Mouse (Mus musculus) liver, postnatal 0 days (tissue): ENCODE measurements at regions not wholly inside any gene's neighbourhood (a gene's known extent, or its start where the extent isn't known, plus 50 kb on each side); places are given as distances from the start of the nearest gene placed in this dataset.

Experiments
- ATAC-seq: fragments of 200-750 bp; cut with Nextera tagmentation; 2 replicates; pipeline ENCODE4 v1.8.0; 2017; ENCODE audit warnings: mild to moderate bottlenecking, moderate library complexity
- DNase-seq: peaks from one replicate; pipeline ENCODE4 v3.0.0-alpha.2; 2016
- H3K27ac ChIP-seq: fragments of 300-500 bp; sonication (generic); 2 replicates; pipeline ENCODE4 v1.5.1; 2014; ENCODE audit warnings: antibody characterized with exemption, moderate library complexity, mild to moderate bottlenecking, low read depth
- H3K27me3 ChIP-seq: fragments of 300-500 bp; sonication (generic); 2 replicates; pipeline ENCODE4 v1.6.1; 2014; ENCODE audit warnings: low read length, control low read depth, mixed read lengths; ENCODE audit not compliant: insufficient read depth
- H3K36me3 ChIP-seq: fragments of 300-500 bp; sonication (generic); replicated peaks from 2 replicates; pipeline ENCODE4 v1.6.1; 2014; ENCODE audit warnings: mild to moderate bottlenecking, control low read depth, low read length, moderate library complexity, mixed read lengths; ENCODE audit not compliant: insufficient read depth
- H3K4me1 ChIP-seq: fragments of 300-500 bp; sonication (generic); 2 replicates; pipeline ENCODE4 v1.6.1; 2014; ENCODE audit warnings: antibody characterized with exemption, mild to moderate bottlenecking, control low read depth; ENCODE audit not compliant: insufficient read depth
- H3K4me2 ChIP-seq: fragments of 300-500 bp; sonication (generic); 2 replicates; pipeline ENCODE4 v1.6.1; 2014; ENCODE audit warnings: low read depth, mild to moderate bottlenecking, low read length, moderate library complexity, mixed read lengths
- H3K4me3 ChIP-seq: fragments of 300-500 bp; sonication (generic); 2 replicates; pipeline ENCODE4 v1.5.1; 2014; ENCODE audit warnings: low read depth, low read length
- H3K9ac ChIP-seq: fragments of 300-500 bp; sonication (generic); replicated peaks from 2 replicates; pipeline ENCODE4 v1.6.1; 2014; ENCODE audit warnings: mild to moderate bottlenecking, moderate library complexity
- H3K9me3 ChIP-seq: fragments of 300-500 bp; sonication (generic); 2 replicates; pipeline ENCODE4 v1.6.1; 2016; ENCODE audit warnings: mild to moderate bottlenecking, control low read depth, low read length, mixed read lengths
- CTCF ChIP-seq: sonication (generic); IDR thresholded peaks from 2 replicates; pipeline ENCODE4 v1.5.1; 2016; ENCODE audit warnings: antibody characterized with exemption, low read depth
- EP300 ChIP-seq: IDR thresholded peaks from 2 replicates; pipeline ENCODE4 v1.6.1; 2016; ENCODE audit warnings: antibody characterized with exemption, low read depth, mild to moderate bottlenecking
- WGBS: fragments of 180-500 bp; shearing (Covaris S2); extraction: QIAGEN DNeasy Blood & Tissue Kit; methylation state at CpG from one replicate; pipeline ENCODE4 v1.1.7; 2014; ENCODE audit not compliant: insufficient replicate concordance; 5-methylcytosine and 5-hydroxymethylcytosine counted together

GRCm38 (mm10) chr16:79585745-79586144, 494.8 kb upstream of the Tmprss15 start:
- no peak overlapping the region for H3K4me3 ChIP-seq
- no peaks in the 10 kb centered on the region for H3K27me3 ChIP-seq
- no peaks in the 10 kb centered on the region for H3K4me1 ChIP-seq
- no peaks in the 10 kb centered on the region for H3K9me3 ChIP-seq
- TF ChIP-seq CTCF (no peak), EP300 (no peak)
- DNase-seq (no peak), ATAC-seq (no peak)
- H3K36me3 ChIP-seq: no peaks in the 10 kb centered on the region
- H3K27ac ChIP-seq: no peak overlapping the region
- no peak overlapping the region for H3K4me2 ChIP-seq
- no peak overlapping the region for H3K9ac ChIP-seq

- ATAC-seq (no peak), DNase-seq (no peak)
- Histone ChIP-seq H3K9me3 (0 out of 2 replicates have a peak, but pooled peaks cover 2% of the 10 kb centered on the region), H3K4me3 (no peak overlapping the region), H3K27me3 (no peaks in the 10 kb centered on the region), H3K9ac (no peak overlapping the region), H3K27ac (no peak overlapping the region), H3K4me2 (no peak overlapping the region), H3K36me3 (no peaks in the 10 kb centered on the region), H3K4me1 (no peaks in the 10 kb centered on the region)
- TF ChIP-seq CTCF (no peak), EP300 (no peak)
- WGBS: 56% methylated on average over 2 of the region's 2 CpGs
These were observed 480.0 kb upstream of the Tmprss15 start for GRCm38 (mm10) chr16:79570867-79571266.

- Histone ChIP-seq H3K36me3 (no peaks in the 10 kb centered on the region), H3K4me1 (no peaks in the 10 kb centered on the region), H3K27me3 (no peaks in the 10 kb centered on the region), H3K9me3 (no peaks in the 10 kb centered on the region), H3K27ac (no peak overlapping the region), H3K4me2 (no peak overlapping the region), H3K4me3 (no peak overlapping the region), H3K9ac (no peak overlapping the region)
- ATAC-seq: no peak
- TF ChIP-seq CTCF: no peak
- TF ChIP-seq EP300: no peak
- WGBS: 67% methylated on average over 2 of the region's 2 CpGs
- DNase-seq: no peak
These were observed 443.5 kb upstream of the Tmprss15 start for GRCm38 (mm10) chr16:79534370-79534769.

- TF ChIP-seq CTCF (no peak), EP300 (no peak)
- ATAC-seq (no peak), DNase-seq (no peak)
- 65% methylated on average over 3 of the region's 3 CpGs for WGBS
- Histone ChIP-seq H3K4me1 (no peaks in the 10 kb centered on the region), H3K4me3 (no peak overlapping the region), H3K27me3 (no peaks in the 10 kb centered on the region), H3K9me3 (no peaks in the 10 kb centered on the region; the same call in 1 of the 2 replicates), H3K27ac (no peak overlapping the region), H3K4me2 (no peak overlapping the region), H3K36me3 (no peaks in the 10 kb centered on the region), H3K9ac (no peak overlapping the region)
These were observed 401.6 kb upstream of the Tmprss15 start for GRCm38 (mm10) chr16:79492493-79492892.

GRCm38 (mm10) chr16:79450871-79451270, 360.0 kb upstream of the Tmprss15 start:
- H3K27me3 ChIP-seq: no peaks in the 10 kb centered on the region
- WGBS: 69% methylated on average over 2 of the region's 2 CpGs
- no peaks in the 10 kb centered on the region for H3K4me1 ChIP-seq
- no peak overlapping the region for H3K4me3 ChIP-seq
- H3K27ac ChIP-seq: no peak overlapping the region
- DNase-seq (no peak), ATAC-seq (no peak)
- H3K9ac ChIP-seq: no peak overlapping the region
- no peak for TF ChIP-seq EP300
- TF ChIP-seq CTCF: no peak
- H3K4me2 ChIP-seq: no peak overlapping the region
- H3K36me3 ChIP-seq: no peaks in the 10 kb centered on the region
- no peaks in the 10 kb centered on the region for H3K9me3 ChIP-seq

GRCm38 (mm10) chr16:79449732-79450131, 358.8 kb upstream of the Tmprss15 start:
- no peak for TF ChIP-seq CTCF
- no peak for TF ChIP-seq EP300
- ATAC-seq: no peak
- H3K9ac ChIP-seq: no peak overlapping the region
- no peak for DNase-seq
- H3K4me1 ChIP-seq: no peaks in the 10 kb centered on the region
- 42% methylated on average over 1 of the region's 1 CpGs for WGBS
- H3K9me3 ChIP-seq: no peaks in the 10 kb centered on the region
- no peak overlapping the region for H3K4me2 ChIP-seq
- no peak overlapping the region for H3K4me3 ChIP-seq
- H3K36me3 ChIP-seq: no peaks in the 10 kb centered on the region
- no peak overlapping the region for H3K27ac ChIP-seq
- no peaks in the 10 kb centered on the region for H3K27me3 ChIP-seq

- H3K27ac ChIP-seq: no peak overlapping the region
- no peaks in the 10 kb centered on the region for H3K27me3 ChIP-seq
- H3K36me3 ChIP-seq: no peaks in the 10 kb centered on the region
- no peak overlapping the region for H3K4me2 ChIP-seq
- no peak overlapping the region for H3K4me3 ChIP-seq
- ATAC-seq: no peak
- no peaks in the 10 kb centered on the region for H3K9me3 ChIP-seq
- DNase-seq: no peak
- no peak for TF ChIP-seq EP300
- no peaks in the 10 kb centered on the region for H3K4me1 ChIP-seq
- no peak overlapping the region for H3K9ac ChIP-seq
These were observed 316.5 kb upstream of the Tmprss15 start for GRCm38 (mm10) chr16:79407385-79407784.
